Mouse (Mus musculus) retina, adult 2 months (tissue): Measurements from ENCODE around the gene Pgs1.

Experiments
- DNase-seq: peaks from one replicate; pipeline ENCODE4 v3.0.0-alpha.2; 2012; ENCODE audit warnings: low read depth, low spot score

The Pgs1 gene

DNA sequence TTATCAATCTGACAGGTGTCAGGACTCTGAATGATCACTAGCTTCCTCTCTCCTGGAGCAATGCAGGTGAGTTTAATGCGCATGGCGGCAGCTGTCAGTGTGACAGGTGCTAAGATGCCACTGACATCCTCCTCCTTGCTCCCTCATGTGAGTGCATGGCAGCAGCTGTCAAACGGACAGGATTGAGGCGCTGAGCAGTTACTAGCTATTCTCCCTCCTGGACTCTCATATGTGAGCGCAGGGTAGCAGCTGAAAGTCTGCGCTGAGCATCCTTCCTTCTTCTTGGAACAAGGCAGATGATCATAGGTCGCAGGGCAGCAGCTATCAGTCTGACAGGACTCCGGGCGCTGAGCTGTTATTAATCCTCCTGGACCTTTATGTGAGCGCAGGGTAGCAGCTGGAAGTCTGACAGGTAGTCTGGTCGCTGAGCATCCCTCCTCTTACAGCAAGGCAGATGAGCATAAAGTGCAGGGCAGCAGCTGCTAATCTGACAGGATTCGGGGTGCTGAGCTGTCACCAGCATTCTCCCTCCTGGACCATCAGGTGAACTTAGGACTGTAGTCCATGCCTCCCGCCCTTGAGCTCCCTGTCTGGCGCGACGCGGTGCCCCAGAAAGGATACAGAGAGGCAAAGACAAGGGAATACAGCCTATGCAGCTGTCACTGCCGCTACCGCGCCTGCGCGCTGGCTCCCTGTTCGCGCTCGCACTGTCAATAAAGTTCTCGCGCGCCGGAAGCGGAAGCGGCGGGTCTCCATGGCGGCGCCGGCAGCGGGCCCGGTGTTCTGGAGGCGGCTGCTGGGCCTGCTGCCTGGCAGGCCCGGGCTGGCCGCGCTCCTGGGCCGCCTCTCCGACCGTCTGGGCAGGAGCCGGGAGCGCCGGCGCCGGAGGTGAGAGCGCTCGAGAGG lies at the start of gene Pgs1:
Gene Pgs1 (plus strand): TSS at position 167 of the 906 bp plus-strand sequence.
- DNase-seq, result peak; percentile 82

DNA sequence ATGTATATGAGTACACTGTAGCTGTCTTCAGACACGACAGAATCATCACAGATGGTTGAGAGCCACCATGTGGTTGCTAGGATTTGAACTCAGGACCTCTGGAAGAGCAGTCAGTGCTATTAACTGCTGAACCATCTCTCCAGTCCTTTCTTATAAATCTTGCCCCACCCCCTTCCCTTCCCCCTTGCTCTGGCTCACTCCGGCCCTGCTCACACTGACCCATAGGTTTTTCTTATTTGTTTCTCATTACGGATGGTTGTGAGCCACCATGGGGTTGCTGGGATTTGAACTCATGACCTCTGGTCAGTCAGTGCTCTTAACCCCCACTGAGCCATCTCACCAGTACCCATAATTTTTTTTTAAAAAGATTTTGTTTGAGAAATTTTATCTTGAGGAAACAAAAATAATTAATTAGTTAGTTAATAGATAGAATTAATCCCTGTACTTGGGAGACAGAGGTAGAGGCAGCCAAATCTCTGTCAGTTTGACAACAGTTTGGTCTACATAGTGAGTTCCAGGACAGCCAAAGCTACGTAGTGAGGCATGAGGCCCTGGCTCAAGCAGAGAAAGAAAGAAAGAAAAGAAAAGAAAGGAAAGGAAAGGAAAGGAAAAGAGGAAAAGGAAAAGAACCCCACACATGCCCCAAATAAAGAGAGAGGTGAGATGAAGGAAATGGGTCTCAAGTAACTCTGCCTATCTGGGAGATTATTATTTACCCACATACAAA lies 46.9 kb upstream of the Pgs1 start:
- no peak for DNase-seq

DNA sequence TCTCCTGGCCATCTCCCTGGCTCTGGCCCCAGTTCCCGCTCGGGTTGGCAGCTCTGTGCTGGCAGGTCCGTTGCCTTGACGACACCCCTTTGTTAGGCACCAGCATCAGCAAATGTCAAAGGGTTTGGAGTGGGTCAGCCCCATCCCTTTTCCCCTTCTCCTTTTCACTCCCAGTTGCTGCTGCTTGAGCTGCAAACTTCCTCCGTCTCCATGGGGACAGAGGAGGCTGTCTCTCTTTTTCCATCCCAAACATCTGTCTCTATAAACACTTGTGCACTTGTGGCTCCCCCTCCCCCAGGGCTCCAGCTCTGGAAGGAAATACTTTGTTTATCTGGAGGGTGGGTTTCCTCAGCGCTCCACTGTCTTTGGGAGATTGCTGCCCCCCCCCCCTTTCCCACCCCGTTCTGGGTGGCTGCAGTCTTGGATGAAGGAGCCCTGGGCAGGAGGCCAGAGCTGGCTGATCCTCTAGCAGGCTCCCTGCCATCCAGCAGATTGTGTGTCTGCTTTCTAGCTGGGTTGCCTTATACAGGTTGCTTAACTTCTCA lies 46.3 kb upstream of the Pgs1 start:
- no peak for DNase-seq

DNA sequence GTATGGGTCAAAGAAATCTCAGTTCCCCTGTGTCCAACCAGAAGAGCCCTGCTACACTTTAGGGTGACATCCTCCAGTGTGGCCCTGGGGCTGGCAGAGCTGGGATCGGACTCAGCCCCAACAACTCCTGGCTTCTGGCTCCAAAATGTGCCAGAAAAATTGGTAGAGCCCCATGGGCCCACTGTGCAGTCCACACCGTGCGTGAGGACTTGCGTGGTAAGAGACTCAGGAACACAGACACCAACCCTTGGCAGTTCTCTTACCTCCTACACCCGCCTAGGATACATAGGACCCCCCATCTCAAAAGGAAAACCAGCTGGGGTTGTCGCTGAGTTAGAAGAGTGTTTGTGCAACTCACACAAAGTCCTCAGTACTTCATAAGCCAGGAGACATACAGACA lies 45.2 kb upstream of the Pgs1 start:
- no peak for DNase-seq

DNA sequence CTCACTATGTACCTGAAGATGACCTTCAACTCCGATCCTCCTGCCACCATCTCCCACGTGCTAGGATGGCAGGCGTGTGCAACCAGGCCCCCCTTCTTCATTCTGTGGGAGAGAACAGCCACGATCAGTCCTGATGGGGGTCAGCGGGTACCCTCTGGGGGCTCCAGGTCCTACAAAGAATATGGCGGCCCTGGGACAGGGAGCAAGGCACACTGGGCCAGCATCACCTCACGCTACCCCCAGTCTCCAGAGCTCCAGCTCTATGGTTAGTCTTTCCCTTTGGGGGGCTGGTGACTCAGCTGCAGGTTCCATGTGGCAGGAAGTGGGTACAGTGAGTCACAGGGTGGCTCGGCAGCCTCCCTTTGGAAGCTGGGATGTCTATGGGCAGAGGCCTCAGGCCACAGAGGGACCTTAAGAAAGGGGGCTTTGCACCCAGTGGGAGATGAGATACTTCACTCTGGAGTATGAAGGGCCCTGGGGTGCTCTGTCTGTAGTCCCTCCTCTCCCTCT lies 44.7 kb upstream of the Pgs1 start:
- no peak for DNase-seq

DNA sequence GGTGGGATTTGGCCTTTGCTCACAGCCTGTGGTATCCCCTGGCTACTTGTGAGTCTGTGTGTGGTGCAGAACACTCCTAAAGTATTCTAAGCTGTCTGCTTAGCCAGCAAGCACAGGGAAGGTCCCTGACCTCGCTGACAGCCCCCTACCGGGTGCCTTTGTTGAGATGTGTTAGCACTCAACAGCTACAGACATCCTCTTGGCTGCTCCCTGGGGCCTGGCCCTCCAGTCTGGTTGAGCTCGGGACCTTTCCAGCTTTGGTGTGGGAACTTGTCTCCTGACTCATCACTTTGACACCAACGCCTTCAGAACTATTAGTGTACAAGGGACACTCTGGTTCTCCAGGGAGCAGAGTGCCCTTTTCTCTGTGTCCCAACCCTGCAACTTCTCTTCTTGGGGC lies 44.2 kb upstream of the Pgs1 start:
- DNase-seq, result no peak

DNA sequence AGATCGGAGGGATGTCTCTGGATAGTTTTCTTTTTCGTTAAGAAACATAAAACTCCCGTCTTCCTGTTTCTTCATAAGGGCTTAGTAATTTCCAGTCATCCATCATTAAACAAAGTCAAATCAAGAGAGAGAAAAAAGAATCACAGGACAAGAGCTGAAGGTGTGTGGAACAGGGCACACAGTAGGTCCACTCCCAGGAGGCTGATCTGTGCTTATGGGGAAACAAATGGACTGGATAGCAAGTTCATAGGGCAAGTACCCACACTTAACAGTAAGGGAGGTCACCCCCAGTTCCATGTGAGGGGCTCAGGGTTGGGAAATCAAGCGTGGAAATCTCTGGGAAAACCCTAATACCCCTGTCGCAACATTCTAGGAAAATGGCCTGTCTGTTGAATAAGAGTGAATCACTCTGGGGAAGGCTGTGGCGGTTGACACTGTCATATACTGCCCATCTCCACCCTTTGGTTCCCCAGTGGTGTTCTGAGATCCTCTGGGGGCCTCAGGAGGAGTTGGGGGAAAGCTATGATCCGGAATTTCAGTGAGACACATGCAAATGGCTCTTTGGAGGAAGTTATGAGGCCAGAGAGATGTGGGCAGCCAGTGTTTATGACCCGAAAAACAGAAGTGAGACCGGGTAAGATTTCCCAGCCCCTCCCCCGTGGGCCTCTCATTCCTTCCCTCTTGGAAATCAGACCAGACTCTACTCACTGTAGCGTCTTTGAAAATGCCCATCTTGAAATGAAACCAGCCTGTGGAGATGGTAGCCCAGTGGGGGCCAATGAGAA lies 39.7 kb upstream of the Pgs1 start:
- DNase-seq, result no peak

DNA sequence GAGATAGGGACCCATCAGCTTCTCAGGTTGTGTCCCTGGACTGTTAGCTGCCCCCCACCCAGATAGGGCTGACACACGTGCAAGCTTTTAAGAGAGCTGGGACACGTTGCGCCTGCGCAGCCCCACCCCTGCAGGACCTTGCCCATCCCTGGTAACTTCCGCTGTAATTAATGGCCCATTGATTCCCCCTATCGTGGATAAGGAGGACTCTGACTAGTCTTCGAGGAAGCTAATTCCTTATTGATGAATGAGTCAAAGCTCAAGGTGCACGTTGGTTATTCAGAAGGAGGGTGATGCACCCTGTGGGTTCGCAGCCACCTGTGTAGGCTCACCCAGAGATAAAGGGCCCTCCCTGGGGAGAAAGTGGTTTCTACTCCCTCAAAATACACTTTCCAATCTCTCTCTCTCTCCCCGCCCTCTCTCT lies 39.1 kb upstream of the Pgs1 start:
- DNase-seq, result no peak

DNA sequence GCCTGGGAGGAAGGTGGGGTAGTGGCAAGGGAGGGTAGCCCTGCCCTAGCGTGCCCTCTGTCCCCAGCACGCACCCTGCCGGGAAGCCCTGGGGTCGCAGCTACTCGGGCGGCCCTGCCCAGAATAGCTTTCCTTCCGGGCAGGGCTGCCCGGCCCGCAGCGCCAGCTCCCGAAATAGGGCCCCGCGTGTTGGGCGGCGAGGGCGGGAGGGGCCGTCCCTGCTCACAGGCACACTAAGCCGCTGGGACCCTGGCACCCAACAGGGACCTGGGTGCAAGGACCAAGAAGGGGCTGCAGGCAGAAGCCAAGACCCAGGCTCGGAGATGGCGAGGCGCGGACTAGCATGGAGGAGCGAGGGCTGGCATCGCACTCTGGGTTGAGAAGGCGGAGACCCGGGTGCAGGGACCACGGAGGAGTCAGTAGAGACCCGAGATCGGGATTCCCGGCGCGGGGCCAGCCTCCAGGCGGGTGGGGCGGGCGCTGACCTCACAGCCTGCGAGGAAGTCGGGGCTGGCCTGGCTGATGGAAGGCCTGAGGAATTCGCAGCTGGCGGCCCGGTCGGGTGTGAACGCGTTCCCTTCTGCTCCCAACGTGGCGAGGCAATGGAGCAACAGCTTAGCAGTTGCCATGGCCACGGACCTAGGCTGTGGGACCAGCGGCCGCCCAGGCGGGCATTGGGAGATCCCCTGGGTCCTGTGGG lies 36.5 kb upstream of the Pgs1 start:
- no peak for DNase-seq

DNA sequence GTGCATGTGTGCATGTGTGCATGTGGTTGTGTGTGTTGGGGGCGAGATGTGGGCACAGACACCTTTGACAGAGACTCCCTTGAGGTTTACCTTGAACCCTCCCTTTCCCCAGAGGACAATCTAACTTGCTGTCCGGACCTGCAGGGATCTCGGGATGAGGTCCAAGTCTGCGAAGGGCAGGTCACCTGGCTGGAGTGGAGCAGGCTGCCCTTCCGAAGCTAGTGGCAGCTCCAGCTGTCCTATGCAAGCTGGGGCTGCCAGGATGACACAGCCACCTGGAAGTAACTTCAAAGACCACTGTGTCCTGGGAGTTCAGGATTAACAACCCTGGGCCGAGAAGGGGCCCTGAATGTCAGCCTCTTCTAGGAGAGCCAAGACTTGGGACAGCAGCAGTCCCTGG lies 34.7 kb upstream of the Pgs1 start:
- no peak for DNase-seq

DNA sequence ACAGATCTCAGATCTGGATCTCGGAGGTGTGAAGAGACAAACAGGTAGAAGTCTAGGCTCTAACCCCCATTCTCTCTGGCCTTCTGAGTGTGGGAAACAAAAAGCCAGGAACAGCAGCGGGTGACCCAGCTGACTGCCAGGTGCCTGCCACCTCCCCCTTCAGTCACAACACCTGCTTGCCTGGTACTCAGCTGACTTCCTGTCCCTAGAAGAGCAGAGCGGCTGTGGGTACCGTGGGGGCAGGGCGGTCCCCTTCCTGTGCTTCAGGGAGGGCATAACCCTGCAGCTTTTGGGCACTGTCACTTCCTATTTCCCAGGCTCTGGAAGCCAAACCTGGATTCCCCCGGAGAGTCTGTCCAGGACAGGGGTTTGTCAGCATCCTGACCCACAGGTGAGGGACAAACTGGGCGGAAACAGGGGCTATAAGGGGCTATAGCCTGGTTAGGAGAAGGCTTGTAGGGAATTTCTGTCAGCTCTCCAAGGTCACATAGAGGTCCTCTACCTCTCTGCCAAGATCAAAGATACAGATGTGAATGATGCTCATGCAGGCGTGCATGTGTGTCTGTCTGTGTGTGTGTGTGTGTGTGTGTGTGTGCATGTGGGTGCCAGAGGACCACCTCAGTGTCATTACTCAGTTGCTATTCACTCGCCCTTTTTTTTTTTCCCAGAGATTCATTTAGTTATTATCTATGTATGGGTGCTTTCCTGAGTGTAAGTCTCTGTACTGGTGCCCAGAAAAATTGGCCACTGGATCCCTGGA lies 33.7 kb upstream of the Pgs1 start:
- no peak for DNase-seq

DNA sequence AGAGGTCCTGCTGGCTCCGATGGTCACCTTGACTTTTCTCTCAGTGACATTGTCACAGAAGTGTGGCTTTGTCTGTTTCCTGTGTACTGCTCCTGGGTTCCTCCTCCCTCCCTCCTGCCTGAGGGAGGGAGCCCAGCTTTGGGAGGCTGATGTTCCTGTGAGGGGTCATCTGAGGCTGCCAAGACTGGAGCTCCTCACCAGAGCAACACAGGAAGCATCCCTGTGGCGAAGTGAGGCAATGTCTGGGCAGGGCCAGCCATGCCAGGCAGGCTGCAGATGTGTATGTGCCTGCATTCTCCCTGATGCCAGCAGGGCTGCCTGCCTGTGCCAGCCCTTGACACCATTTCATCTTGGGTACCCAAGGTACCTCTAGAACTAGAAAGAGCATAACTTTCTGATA lies 32.0 kb upstream of the Pgs1 start:
- DNase-seq, result no peak

DNA sequence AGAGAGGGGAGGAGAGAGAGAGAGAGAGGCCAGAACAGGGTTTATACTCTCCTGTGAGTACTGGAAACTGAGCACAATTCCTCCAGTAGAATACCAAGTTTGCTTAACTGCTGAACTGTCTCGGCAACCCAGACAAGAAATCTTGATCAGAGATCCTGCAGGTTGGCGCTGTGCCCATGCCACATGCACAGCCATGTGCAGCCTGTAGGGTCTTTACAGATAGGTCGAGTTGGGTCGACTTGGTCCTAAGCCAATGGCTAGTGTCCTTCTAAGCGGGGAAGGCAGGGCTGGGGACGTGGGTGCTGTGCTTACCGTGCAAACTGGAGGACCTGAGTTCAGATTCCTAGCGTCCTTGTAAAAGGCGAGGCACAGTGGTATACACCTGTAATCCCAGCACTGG lies 31.3 kb upstream of the Pgs1 start:
- DNase-seq, result no peak

DNA sequence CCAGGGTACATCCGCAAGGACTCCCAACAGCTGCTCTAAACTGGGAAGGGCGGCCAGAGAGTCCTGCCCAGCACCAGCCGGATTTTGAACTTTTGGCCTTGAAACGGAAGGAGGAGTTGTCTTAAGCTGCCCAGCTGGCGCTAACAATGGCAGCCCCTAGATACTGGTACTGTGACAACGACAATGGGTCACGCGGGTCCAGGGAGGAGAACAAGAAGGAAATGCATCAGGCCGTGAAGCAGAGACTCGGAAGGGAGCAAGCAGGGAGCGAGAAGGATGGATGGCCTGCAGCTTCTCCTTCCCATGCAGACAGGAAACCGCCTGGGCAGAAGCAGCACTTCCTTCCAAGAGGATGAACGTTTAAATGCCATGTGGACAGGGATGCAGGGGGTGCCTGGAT lies 30.5 kb upstream of the Pgs1 start:
- DNase-seq, result no peak

DNA sequence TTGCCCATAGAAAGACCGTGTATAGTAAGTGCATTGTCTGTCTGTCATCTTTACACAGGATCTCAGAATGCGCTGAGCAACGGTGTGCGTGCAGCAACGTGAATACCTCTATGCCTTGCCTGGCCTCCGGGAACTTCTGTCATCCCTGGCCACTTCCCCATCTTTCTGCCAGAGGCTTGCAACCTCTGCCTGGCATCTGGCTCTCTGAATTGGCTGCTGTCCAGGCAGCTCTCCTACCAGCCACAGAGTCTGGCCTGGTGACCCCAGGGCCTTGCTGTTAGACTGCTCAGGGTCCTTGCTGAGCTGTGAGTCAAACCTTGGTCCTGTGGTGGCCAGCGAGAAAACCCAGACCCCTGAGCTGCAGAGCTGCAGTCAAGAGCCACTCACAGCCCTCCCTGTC lies 27.9 kb upstream of the Pgs1 start:
- no peak for DNase-seq

DNA sequence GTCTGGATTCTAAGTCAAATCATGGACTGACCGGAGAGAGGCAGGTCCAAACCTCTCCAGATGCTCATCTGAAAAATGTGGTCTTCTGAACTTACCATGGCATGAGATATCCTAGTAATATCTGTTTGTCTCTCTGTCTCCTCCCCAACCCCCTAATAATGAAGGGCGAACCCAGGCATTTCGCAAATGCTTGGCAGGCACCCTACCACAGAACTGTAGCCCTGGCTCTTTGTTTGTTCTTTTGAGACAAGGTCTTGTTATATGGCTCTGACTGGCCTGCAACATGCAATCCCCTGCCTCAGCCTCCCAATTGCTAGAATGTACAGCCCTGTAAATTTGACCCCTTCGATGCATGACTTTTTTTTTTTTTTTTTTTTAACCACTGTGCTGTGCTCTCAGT lies 26.9 kb upstream of the Pgs1 start:
- DNase-seq, result no peak

DNA sequence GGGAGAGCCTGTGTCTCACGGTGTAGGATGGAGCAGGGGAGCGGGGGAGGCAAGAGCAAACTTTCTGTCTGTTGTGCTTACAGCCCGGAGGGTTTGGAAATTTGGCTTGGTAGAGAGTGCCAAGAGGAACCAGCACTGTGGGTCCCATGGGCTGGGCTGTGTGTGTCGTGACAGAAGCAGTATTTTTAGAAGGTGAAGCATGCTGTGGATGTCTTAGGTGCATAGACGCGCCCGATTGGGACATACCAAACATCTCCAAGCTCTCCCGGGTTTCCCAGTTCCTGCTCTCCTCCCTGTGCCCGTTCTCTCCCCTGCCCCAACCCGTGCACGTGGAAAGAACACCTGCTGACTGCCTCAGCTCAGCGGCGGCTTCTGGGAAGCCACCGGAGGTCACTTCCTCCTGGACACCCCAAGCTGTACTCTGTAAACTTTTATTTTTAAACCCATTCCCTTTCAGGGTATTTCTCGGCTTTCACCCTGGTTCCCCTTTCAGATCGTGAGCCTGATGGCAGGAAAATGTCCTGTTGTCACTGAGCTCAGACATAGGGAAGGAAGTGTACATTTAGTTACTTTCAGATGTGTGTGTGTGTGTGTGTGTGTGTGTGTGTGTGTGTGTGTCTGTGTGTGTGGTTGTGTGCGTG lies 26.2 kb upstream of the Pgs1 start:
- no peak for DNase-seq

DNA sequence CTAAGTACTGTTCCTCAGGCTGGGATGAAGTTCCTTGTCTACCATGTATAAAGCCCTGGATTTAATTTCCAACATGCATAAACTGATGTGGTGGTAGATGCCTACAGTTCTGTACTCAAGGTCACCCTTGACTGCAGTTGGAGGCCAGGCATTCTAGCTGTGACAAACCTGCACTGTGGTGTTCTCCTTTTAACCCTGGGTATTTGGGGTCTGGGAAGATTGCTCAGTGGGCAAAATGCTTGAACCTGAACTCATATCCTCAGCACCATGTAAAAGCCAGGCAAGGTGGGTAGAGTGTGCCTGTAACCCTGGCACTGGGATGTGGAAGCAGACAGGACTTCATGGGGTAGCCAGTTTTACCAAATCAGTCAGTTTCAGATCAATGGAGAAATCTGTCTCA lies 25.5 kb upstream of the Pgs1 start:
- DNase-seq, result no peak

DNA sequence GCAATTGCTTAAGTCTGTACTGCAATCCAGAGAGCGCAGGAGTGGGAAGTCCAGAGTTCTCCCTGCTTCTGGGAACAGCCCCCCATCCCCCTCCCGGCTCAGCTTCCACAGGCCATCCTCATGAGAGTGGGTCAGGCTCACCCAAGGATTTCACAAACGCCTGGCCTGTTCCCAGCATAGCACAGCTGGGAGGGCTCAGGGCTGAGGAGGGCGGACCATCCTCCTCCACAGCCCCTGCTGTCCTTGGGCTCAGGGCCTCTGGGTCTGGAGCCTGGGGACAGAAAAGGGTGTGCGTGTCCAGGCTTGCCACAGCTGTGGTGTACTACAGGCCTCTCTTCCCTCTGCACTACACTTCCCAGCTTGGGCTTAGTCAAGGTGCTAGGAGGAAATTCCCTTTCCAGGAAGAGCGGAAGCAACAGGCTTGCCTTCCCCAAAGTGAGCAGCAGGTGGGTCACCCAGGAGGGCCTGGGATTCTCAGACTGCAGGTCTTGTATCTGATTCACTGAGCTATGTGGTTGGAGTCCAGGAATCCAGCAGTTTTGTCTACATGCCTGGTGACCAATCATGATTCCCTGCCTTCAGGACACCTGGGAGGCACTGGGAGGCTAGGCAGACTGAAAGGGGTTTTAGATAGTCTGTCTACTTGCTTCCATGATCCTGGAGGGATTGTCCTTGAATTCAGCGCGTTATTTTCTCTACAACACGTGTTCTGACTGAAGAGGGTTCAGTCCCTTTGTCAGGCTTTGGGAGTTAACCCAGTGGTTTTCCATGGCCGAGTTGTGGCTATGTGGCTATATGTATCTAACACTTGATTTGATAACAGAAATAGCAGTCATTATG lies 23.6 kb upstream of the Pgs1 start:
- no peak for DNase-seq
